Mouse (Mus musculus): ENCODE results near the gene 9230113P08Rik. TPM values are rescaled to one million over a fixed set of nuclear protein-coding genes. Genes with fewer than 3 reads are reported as not detected.
"Not testable (repeated sequence)": the region's sequence is repeated elsewhere in the genome, so short reads cannot be mapped to it uniquely, and the experiment has no call there.

The 9230113P08Rik gene
- not detected in 2 replicates for polyA plus RNA-seq (2012; rRNA removed)

DNA sequence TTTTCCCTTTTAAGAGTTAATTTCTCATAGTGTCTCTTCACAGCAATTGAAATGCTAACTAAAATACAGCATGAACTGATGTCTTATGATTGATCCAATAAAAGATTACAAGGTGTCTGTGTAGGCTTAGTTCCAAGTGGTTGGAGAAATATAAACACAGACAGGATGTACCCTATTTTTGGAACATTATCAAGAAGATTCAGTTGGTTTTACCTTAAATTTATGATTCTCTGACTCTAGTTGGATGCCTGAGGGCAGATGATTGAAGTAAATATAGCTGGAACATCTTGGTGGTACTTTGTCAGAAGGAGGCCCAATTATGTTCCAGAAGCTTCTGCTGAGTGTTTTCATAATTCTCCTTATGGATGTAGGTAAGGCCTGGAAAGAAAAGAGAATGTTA lies at the start of gene 9230113P08Rik:
Gene 9230113P08Rik (plus strand): TSS at position 301 of the 400 bp plus-strand sequence.
- DNase-seq (ENCODE audit: extremely low spot score in 1 of 2, low spot score in 1 of 2), result not testable (repeated sequence)

DNA sequence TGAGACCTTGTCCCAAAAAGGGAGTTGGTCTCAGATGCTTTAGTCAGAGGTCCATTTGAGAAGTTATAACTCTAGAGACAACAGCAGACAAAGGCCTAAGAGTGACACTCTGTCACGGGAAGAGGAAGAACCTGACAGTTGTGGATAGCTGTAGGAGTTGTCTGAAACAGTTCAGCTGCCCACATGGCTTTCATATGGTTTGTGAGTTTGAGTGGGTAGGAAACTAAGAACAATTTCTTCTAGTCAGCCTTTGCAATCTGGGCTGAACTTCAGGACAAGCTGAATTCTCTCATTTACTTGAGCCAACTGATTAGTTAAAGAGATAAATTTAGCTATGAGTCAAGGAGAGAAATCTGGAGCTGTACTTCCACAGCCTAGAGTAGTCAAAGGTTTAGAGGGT lies 15.1 kb upstream of the 9230113P08Rik start:
- DNase-seq (ENCODE audit: extremely low spot score in 1 of 2, low spot score in 1 of 2), result peak; percentile 38 to 41

- DNase-seq (ENCODE audit: extremely low spot score in 1 of 2, low spot score in 1 of 2), result peak; percentile 52 to 75
These were observed 3.7 kb upstream of the 9230113P08Rik start for GRCm38 (mm10) chr9:35904494-35904893.

- peak in 1 of 2 experiments; percentile 10 for DNase-seq (ENCODE audit: extremely low spot score in 1 of 2, low spot score in 1 of 2)
These were observed 22.6 kb downstream of the 9230113P08Rik start for GRCm38 (mm10) chr9:35930817-35931216.

Other genes with a start within 250 kb of the 9230113P08Rik start
- gene Pate1, start 221.0 kb upstream of the 9230113P08Rik start, polyA plus RNA-seq (2012; rRNA removed), result not detected in 2 replicates
- gene Gm17677, start 167.4 kb upstream of the 9230113P08Rik start, polyA plus RNA-seq (2012; rRNA removed), result not detected in 2 replicates
- not detected in 2 replicates for gene Gm17727, start 130.3 kb upstream of the 9230113P08Rik start, polyA plus RNA-seq (2012; rRNA removed)
- gene Gm27235, start 118.3 kb upstream of the 9230113P08Rik start, polyA plus RNA-seq (2012; rRNA removed), result not detected in 2 replicates
- gene D730048I06Rik, start 118.3 kb upstream of the 9230113P08Rik start, polyA plus RNA-seq (2012; rRNA removed), result not detected in 2 replicates
- gene 9230110F15Rik, start 64.3 kb upstream of the 9230113P08Rik start, polyA plus RNA-seq (2012; rRNA removed), result not detected in 2 replicates
- not detected in 2 replicates for gene Gm5916, start 220.4 kb downstream of the 9230113P08Rik start, polyA plus RNA-seq (2012; rRNA removed)